Comparison of ENCODE assay signal across 10 mouse cellular contexts in genomic region chr8:113957821-113958220, GRCm38 (mm10).
"Had no signal": no experiment of that assay in that cellular context is flagged by ENCODE, and none has a peak within 500 bp of the region (broad histone marks: within the 10 kb centered on the region; RNA-seq: fewer than 3 reads in every experiment).

No protein-coding gene starts in this region.

- ATAC-seq: intestine, postnatal 0 days; lung, postnatal 0 days had no signal

- H3K9ac ChIP-seq: liver, embryonic 13.5 days; lung, embryonic 14.5 days had no signal

- H3K27ac ChIP-seq: kidney, postnatal 0 days; left cerebral cortex, adult 2 months; liver, embryonic 13.5 days; macrophage had no signal

- DNase-seq: layer of hippocampus, postnatal 36 days; liver, embryonic 13.5 days; thymus, adult 18-20 months; thymus, postnatal 36 days had no signal

- H3K27me3 ChIP-seq: liver, embryonic 13.5 days had no signal

- H3K36me3 ChIP-seq: liver, embryonic 13.5 days had no signal

- H3K9me3 ChIP-seq: liver, embryonic 13.5 days had no signal

- H3K4me3 ChIP-seq: left cerebral cortex, adult 2 months; liver, embryonic 13.5 days had no signal

- H3K4me2 ChIP-seq: liver, embryonic 13.5 days; lung, embryonic 14.5 days had no signal

- H3K4me1 ChIP-seq: liver, embryonic 13.5 days had no signal
